Mouse (Mus musculus) midbrain, embryonic 12.5 days (tissue): Measurements from ENCODE around the gene Tspan18. TPM values are rescaled to one million over a fixed set of nuclear protein-coding genes. Genes with fewer than 3 reads are reported as not detected.

Experiments used
- ATAC-seq: fragments of 200-750 bp; cut with Nextera tagmentation; 2 replicates; pipeline ENCODE4 v1.8.0; 2017; ENCODE audit warnings: low read depth, moderate TSS enrichment, moderate library complexity; ENCODE audit not compliant: low FRiP score
- H3K27ac ChIP-seq: fragments of 300-500 bp; sonication (generic); replicated peaks from 2 replicates; pipeline ENCODE4 v1.5.1; 2016; ENCODE audit warnings: mild to moderate bottlenecking
- H3K27me3 ChIP-seq: fragments of 300-500 bp; sonication (generic); 2 replicates; pipeline ENCODE4 v1.6.1; 2016; ENCODE audit warnings: mild to moderate bottlenecking
- H3K36me3 ChIP-seq: fragments of 300-500 bp; sonication (generic); 2 replicates; pipeline ENCODE4 v1.6.1; 2016
- H3K4me1 ChIP-seq: fragments of 300-500 bp; sonication (generic); 2 replicates; pipeline ENCODE4 v1.6.1; 2016
- H3K4me2 ChIP-seq: fragments of 300-500 bp; sonication (generic); replicated peaks from 2 replicates; pipeline ENCODE4 v1.6.1; 2016; ENCODE audit warnings: mild to moderate bottlenecking, moderate library complexity
- H3K4me3 ChIP-seq: fragments of 300-500 bp; sonication (generic); 2 replicates; pipeline ENCODE4 v1.5.1; 2016; ENCODE audit warnings: mild to moderate bottlenecking
- H3K9ac ChIP-seq: fragments of 300-500 bp; sonication (generic); replicated peaks from 2 replicates; pipeline ENCODE4 v1.6.1; 2016; ENCODE audit warnings: mild to moderate bottlenecking, moderate library complexity
- H3K9me3 ChIP-seq: fragments of 300-500 bp; sonication (generic); 2 replicates; pipeline ENCODE4 v1.6.1; 2016; ENCODE audit warnings: mild to moderate bottlenecking
- WGBS: fragments of 180-500 bp; shearing (Covaris S2); methylation state at CpG from one replicate; pipeline ENCODE4 v1.1.7; 2016; 5-methylcytosine and 5-hydroxymethylcytosine counted together
- polyA plus RNA-seq: library from polyadenylated mRNA; unstranded; fragments of >200 nt; fragmentation: Nextera tagmentation; extraction: Ambion mirVana; gene quantifications from 2 replicates; pipeline ENCODE4 v1.2.1, GENCODE M21; 2016

Tspan18 gene
- polyA plus RNA-seq, 1 experiment from 2014 or later: 24.6 TPM

DNA sequence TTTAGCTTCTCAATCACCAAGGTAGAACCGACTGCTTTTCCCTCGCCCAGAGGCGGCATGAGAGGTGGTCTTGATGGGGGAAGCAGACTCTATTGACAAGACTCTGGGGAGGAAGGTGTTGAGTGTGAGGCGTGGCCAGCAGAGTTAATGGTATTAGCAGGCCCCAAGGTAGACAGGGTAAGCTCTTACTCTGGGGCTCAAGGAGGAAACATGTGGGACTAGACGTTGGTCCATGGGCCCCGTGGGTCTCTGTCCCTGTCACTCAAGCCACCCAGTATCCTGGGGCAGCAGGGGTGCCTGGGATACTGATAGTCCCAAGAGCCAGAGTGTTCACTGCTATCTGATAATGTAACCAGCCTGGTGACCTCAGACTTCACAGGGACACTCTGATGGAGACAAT, 26.0 kb upstream of the Tspan18 start:
- H3K9ac ChIP-seq: no peak overlapping the region
- 87% methylated on average over 6 of the region's 6 CpGs for WGBS
- H3K27me3 ChIP-seq: no peaks in the 10 kb centered on the region; the same call in none of the 2 replicates

DNA sequence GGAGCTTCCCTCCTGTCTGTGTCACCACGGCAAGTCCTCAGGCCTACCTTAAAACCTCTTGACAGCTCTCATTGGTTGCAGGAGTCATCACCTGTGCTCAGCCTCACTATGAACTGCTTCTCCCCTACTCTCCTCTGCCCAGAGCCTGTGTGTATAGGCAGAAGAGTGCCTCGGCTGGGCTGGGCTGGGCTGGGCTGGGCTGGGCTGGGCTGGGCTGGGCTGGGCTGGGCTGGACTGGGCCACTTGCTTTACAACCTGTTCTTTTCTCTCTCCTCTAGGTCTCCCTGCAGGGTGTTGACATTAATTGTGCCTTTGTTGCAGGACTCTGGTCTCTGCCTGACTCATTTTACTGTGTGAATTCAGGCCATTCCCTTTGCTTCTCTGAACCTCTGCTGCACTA, 23.1 kb upstream of the Tspan18 start:
- Histone ChIP-seq H3K4me1 (peaks cover 9% of the 10 kb centered on the region; the same call in 1 of the 2 replicates), H3K9ac (no peak overlapping the region), H3K4me3 (no peak overlapping the region), H3K27me3 (peaks cover 2% of the 10 kb centered on the region; the same call in 1 of the 2 replicates), H3K9me3 (no peaks in the 10 kb centered on the region), H3K27ac (no peak overlapping the region), H3K4me2 (no peak overlapping the region), H3K36me3 (no peaks in the 10 kb centered on the region)
- WGBS: 64% methylated on average over 2 of the region's 2 CpGs
- ATAC-seq: no peak

More for the DNA sequence above, 26.0 kb upstream of the Tspan18 start:
- no peaks in the 10 kb centered on the region for H3K9me3 ChIP-seq
- no peak overlapping the region for H3K27ac ChIP-seq
- no peak overlapping the region for H3K4me3 ChIP-seq
- no peak overlapping the region for H3K4me2 ChIP-seq
- peaks cover 6% of the 10 kb centered on the region; the same call in 1 of the 2 replicates for H3K4me1 ChIP-seq
- no peak for ATAC-seq
- H3K36me3 ChIP-seq: no peaks in the 10 kb centered on the region

DNA sequence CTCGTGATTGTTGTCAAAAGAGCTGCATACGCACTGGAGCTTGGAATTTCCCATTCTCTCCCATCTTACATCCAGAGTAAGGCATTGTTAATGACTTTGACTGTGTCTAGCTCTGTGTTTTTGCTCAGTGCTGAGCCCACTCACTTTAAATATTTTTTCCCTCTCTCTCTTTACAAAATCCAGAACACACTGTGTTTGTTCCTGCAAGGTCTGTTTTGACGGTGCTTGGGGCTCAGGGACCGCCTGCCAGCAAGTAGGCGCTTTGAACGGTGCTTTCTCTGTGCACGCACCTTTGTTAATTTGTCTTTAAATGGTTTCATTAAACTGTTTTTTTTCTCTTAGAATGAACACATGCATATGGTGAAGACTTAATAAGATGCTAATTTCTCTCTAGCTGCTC, 21.5 kb upstream of the Tspan18 start:
- Histone ChIP-seq H3K4me3 (no peak overlapping the region), H3K36me3 (no peaks in the 10 kb centered on the region), H3K9me3 (no peaks in the 10 kb centered on the region), H3K9ac (no peak overlapping the region), H3K4me1 (peaks cover 9% of the 10 kb centered on the region; the same call in 1 of the 2 replicates), H3K4me2 (no peak overlapping the region), H3K27ac (no peak overlapping the region), H3K27me3 (peaks cover 6% of the 10 kb centered on the region; the same call in 1 of the 2 replicates)
- ATAC-seq: no peak
- WGBS: 61% methylated on average over 7 of the region's 7 CpGs

DNA sequence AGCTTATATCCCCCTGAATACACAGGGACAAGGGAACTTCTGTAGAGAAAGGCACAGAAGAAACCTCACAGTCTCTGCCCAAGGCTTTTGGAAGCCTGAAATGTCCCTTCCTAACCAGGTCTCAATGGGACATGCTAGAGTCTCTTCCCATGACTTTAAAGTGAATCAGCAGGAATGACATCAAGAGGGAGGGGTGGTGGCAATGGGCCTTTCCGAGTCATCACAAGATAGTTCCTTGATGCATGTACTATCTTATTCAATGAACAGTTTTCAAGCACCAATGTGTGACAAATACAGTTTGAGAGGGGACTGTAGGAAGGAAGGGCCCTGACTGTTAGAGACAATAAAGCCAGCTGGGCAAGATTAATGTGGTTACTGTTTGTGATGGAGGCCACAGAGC, 20.3 kb upstream of the Tspan18 start:
- Histone ChIP-seq H3K27me3 (peaks cover 6% of the 10 kb centered on the region; the same call in 1 of the 2 replicates), H3K4me2 (no peak overlapping the region), H3K4me1 (peaks cover 9% of the 10 kb centered on the region; the same call in 1 of the 2 replicates), H3K9me3 (no peaks in the 10 kb centered on the region), H3K4me3 (no peak overlapping the region), H3K36me3 (no peaks in the 10 kb centered on the region), H3K27ac (no peak overlapping the region), H3K9ac (no peak overlapping the region)
- no peak for ATAC-seq
- 92% methylated on average over 1 of the region's 1 CpGs for WGBS

DNA sequence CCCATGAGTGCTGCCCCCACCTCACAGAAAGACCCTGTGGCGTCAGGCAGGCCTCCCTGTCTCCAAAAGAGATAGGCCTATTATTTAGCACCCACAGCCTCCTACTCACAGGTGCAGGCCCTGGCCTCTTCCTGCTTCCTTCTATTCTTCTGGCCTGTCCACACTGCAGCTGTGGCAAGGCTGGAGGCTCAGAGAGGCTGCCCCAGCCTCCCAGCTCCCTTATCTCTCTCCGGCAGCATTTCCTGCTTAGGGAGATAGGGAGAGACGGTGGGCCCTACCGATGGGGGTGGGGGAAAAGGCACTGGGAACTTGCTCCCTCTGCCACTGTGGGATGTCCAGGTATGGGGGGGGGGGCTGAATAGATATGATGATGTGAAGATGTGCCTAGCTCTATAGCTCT, 19.4 kb upstream of the Tspan18 start:
- H3K27ac ChIP-seq: peak overlapping the region; percentile 46
- no peaks in the 10 kb centered on the region for H3K36me3 ChIP-seq
- H3K4me3 ChIP-seq: no peak overlapping the region
- no peak overlapping the region for H3K9ac ChIP-seq
- peaks cover 6% of the 10 kb centered on the region; the same call in 1 of the 2 replicates for H3K27me3 ChIP-seq
- no peaks in the 10 kb centered on the region for H3K9me3 ChIP-seq
- 74% methylated on average over 4 of the region's 4 CpGs for WGBS
- no peak overlapping the region for H3K4me2 ChIP-seq
- no peak for ATAC-seq
- H3K4me1 ChIP-seq: peaks cover 9% of the 10 kb centered on the region; the same call in 1 of the 2 replicates

DNA sequence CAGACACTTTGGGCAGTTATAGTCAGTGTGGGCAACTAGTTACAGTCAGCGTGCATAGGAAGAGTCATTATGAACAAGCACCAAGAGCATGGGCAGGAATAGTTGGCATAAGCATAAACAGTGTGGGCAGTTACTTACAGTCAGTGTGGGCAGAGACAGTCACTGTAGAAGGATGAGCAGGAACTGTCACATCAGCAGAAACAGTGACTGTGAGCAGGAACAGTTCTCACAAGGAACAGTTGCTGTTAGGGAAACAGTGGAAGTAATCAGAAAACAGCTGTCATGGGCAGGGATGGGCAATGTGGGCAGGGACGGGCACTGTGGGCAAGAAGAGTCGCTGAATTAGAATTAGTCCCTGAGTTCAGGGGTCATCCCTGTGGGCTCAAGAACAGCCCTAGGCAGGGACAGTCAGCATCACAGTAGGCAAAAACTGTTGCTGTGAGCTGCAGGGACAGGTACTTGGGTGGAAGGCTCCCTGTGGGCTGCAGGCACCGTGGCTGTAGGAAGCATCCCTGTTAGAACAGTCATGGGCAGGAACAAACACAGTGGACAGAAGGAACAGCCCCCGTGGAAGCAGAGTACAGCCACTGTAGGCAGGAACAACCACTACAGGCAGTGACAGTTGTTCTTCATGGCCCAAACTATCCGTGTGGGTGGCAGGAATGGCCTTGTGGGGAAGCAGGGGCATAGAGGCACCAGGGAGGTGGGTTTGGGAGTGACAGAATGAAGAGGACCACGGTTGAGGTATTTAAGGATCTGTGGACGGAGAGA, 18.8 kb upstream of the Tspan18 start:
- ATAC-seq: no peak
- Histone ChIP-seq H3K4me1 (peaks cover 9% of the 10 kb centered on the region; the same call in 1 of the 2 replicates), H3K27ac (peak overlapping the region; percentile 46), H3K4me3 (no peak overlapping the region), H3K9ac (no peak overlapping the region), H3K36me3 (no peaks in the 10 kb centered on the region), H3K4me2 (no peak overlapping the region), H3K27me3 (peaks cover 6% of the 10 kb centered on the region; the same call in 1 of the 2 replicates), H3K9me3 (no peaks in the 10 kb centered on the region)
- WGBS: 83% methylated on average over 8 of the region's 8 CpGs

DNA sequence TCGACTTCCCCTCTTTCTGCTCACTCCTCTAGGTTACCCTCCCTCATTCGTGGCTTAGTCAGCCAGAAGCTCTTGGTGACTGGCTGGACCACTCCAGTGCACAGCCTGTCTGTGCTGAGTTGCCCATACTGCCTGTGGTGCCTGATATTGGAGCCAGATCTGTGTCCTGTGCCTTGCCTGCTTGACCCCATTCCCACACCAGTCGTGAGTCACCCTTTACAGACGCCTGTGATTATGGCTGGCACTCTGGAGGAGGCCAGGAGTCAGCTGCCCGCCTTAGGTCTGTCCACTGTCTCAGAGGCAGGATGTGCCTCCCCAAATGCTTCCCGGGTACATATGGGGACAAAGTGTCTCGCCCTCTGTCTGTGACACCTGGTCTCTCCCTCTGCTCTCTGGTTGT, 17.0 kb upstream of the Tspan18 start:
- H3K36me3 ChIP-seq: no peaks in the 10 kb centered on the region
- no peak overlapping the region for H3K27ac ChIP-seq
- ATAC-seq: no peak
- H3K4me1 ChIP-seq: peaks cover 9% of the 10 kb centered on the region; the same call in 1 of the 2 replicates
- H3K4me3 ChIP-seq: no peak overlapping the region
- 74% methylated on average over 7 of the region's 7 CpGs for WGBS
- no peaks in the 10 kb centered on the region for H3K9me3 ChIP-seq
- H3K4me2 ChIP-seq: no peak overlapping the region
- peaks cover 6% of the 10 kb centered on the region; the same call in 1 of the 2 replicates for H3K27me3 ChIP-seq
- H3K9ac ChIP-seq: no peak overlapping the region

DNA sequence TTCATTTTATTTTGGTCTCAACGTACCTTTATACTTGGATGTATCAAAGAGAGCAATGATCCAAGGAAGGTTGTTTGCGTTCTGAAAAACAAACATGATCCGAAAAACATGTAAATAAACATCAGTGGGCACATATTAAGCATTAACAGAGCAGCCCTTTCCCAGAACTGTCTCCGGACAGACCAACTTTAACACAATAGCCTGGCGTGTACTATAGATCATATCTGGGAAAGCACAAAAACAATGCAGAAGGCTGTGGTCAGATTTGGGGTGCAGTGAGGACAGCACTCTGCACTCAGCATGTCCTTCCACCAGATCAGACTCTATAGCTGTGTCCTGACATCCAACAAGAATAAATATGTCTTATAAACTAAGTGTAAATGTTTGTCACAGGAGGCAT, 12.7 kb upstream of the Tspan18 start:
- no peak overlapping the region for H3K4me3 ChIP-seq
- no peak overlapping the region for H3K27ac ChIP-seq
- no peak for ATAC-seq
- peaks cover 6% of the 10 kb centered on the region; the same call in 1 of the 2 replicates for H3K27me3 ChIP-seq
- H3K4me1 ChIP-seq: no peaks in the 10 kb centered on the region
- 84% methylated on average over 5 of the region's 5 CpGs for WGBS
- H3K36me3 ChIP-seq: no peaks in the 10 kb centered on the region
- H3K9me3 ChIP-seq: no peaks in the 10 kb centered on the region
- no peak overlapping the region for H3K9ac ChIP-seq
- H3K4me2 ChIP-seq: no peak overlapping the region

DNA sequence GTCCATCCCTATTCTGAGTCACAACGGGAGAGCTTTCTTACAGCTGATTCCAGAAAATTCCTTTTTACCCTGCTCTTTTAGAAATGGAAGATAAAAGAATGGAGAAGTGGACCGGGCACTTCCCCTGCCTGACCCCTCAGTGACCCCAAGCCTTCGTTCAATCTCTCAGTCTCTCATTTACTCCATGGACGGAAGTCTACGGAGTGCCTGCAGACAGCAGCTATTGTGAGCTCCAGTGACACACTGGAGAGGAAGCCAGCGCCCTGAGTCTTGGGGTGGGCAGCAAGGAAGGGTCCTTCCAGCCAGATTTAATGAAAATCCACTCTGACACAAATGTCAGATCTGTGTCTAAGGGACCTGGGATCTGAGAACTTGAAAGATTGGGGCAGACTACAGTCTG, 12.3 kb upstream of the Tspan18 start:
- no peaks in the 10 kb centered on the region for H3K4me1 ChIP-seq
- no peak overlapping the region for H3K9ac ChIP-seq
- ATAC-seq: no peak
- H3K4me3 ChIP-seq: no peak overlapping the region
- no peak overlapping the region for H3K27ac ChIP-seq
- H3K4me2 ChIP-seq: no peak overlapping the region
- H3K36me3 ChIP-seq: no peaks in the 10 kb centered on the region
- WGBS: 32% methylated on average over 6 of the region's 6 CpGs
- H3K27me3 ChIP-seq: 0 out of 2 replicates have a peak, but pooled peaks cover 5% of the 10 kb centered on the region
- H3K9me3 ChIP-seq: no peaks in the 10 kb centered on the region

DNA sequence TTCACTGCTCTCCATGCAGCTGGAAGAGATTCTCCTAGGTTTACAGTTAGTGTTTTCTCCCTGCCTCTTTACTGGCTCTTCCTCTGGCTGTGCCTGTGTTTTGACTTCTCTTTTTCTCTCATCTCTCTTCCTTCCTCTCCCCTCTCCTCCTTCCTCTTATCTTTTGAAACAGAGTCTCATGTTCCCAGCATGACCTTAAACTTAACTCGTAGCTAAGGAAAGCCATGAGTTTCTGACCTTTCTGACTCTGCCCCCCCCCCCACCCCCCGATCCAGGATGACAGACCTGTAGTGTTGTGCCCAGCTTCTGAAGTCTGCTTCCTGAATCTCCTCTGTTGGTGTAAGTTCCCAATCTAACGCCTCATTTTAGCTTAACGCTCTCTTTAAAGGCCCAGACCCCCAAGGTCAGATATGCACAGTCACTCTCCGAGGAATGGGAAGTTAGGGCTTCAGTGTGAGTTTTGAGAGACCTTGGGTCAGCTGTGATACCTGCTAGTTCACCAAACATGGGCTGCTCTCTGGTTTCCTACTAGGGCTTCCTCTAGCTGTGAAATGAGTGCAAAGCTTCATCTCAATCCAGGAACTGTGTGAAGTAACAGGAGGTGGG, 11.5 kb upstream of the Tspan18 start:
- ATAC-seq: no peak
- Histone ChIP-seq H3K27ac (no peak overlapping the region), H3K4me2 (no peak overlapping the region), H3K9me3 (no peaks in the 10 kb centered on the region), H3K4me1 (no peaks in the 10 kb centered on the region), H3K27me3 (0 out of 2 replicates have a peak, but pooled peaks cover 5% of the 10 kb centered on the region), H3K4me3 (no peak overlapping the region), H3K36me3 (no peaks in the 10 kb centered on the region), H3K9ac (no peak overlapping the region)
- WGBS: 66% methylated on average over 5 of the region's 5 CpGs

DNA sequence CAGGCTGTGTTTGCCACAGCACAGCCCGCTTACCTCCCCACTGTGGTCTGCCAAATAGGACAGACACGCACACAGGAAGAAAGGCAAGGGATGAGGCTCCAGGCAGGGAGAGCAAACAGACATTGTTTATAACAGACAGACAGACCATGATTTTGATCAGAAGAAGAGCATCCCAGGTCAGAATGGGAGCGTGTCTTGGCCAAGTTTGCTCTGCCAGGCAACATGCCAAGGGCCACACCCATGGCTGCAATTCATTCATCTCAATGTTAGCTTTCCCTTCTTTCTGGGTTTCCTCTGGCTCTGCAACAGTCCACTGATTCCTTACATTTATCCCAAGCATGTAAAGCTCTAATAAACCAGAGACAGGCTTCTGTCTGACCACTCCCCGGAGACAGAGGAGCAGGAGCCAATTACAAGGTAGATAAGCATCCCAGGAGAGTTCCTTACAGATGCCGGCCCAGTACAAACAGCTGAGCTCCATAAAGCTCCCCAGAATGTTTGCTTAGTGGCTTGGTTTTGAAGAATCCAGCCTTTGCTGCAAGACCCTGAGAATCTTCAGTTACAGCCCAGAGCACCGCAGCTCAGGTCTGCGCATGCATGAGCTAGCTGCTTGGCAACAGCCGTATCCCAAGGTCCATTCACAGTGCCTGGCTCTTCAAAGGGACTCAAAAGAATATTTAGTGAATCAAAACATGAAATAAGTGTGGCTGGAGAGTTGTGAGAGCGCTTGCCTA, 5.2 kb upstream of the Tspan18 start:
- Histone ChIP-seq H3K27ac (peak overlapping the region; percentile 43), H3K4me2 (no peak overlapping the region), H3K4me3 (no peak overlapping the region), H3K9ac (no peak overlapping the region), H3K9me3 (no peaks in the 10 kb centered on the region), H3K27me3 (peaks cover 15% of the 10 kb centered on the region), H3K36me3 (no peaks in the 10 kb centered on the region), H3K4me1 (peaks cover 23% of the 10 kb centered on the region)
- no peak for ATAC-seq
- WGBS: 56% methylated on average over 9 of the region's 9 CpGs

DNA sequence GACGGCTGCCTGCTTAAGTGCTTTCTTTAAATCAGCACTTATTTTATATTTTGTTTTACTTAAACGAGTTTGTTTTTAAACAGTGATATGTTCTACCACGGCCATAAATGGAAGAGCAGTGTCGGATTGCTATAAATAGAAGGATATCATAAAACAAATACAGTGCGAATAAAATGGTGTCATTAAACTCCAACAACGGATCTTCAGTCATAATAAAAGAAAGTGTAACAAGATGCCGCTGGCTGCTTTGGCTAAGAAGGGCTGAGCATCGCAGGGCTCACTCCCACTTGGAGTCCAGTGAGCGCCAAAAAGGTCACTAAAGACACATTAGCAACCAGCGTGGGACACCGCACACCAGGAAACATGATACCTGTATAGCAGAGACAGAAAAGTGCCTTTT, 1.7 kb upstream of the Tspan18 start:
- Histone ChIP-seq H3K27me3 (peaks cover 15% of the 10 kb centered on the region), H3K9me3 (no peaks in the 10 kb centered on the region), H3K4me1 (peaks cover 47% of the 10 kb centered on the region), H3K36me3 (no peaks in the 10 kb centered on the region), H3K9ac (no peak overlapping the region), H3K27ac (no peak overlapping the region), H3K4me3 (no peak overlapping the region), H3K4me2 (no peak overlapping the region)
- 84% methylated on average over 11 of the region's 11 CpGs for WGBS
- no peak for ATAC-seq
